Mouse (Mus musculus) midbrain, embryonic 13.5 days (tissue): ENCODE data around the gene Bsg. TPM values are rescaled to one million over a fixed set of nuclear protein-coding genes. Genes with fewer than 3 reads are reported as not detected.
"Not testable (repeated sequence)": the region's sequence is repeated elsewhere in the genome, so short reads cannot be mapped to it uniquely, and the experiment has no call there.

Source experiments
- ATAC-seq: fragments of 200-750 bp; cut with Nextera tagmentation; 2 replicates; pipeline ENCODE4 v1.8.0; 2017; ENCODE audit warnings: mild to moderate bottlenecking, moderate TSS enrichment, moderate library complexity
- H3K27ac ChIP-seq: fragments of 300-500 bp; sonication (generic); 2 replicates; pipeline ENCODE4 v1.5.1; 2015; ENCODE audit warnings: inconsistent platforms, mild to moderate bottlenecking, moderate library complexity
- H3K27me3 ChIP-seq: fragments of 300-500 bp; sonication (generic); 2 replicates; pipeline ENCODE4 v1.6.1; 2015; ENCODE audit warnings: mild to moderate bottlenecking, inconsistent platforms
- H3K36me3 ChIP-seq: fragments of 300-500 bp; sonication (generic); 2 replicates; pipeline ENCODE4 v1.6.1; 2015; ENCODE audit warnings: mild to moderate bottlenecking, inconsistent platforms
- H3K4me1 ChIP-seq: fragments of 300-500 bp; sonication (generic); replicated peaks from 2 replicates; pipeline ENCODE4 v1.6.1; 2015; ENCODE audit warnings: inconsistent platforms
- H3K4me2 ChIP-seq: fragments of 300-500 bp; sonication (generic); replicated peaks from 2 replicates; pipeline ENCODE4 v1.6.1; 2015; ENCODE audit warnings: moderate library complexity, mild to moderate bottlenecking, inconsistent platforms
- H3K4me3 ChIP-seq: fragments of 300-500 bp; sonication (generic); replicated peaks from 2 replicates; pipeline ENCODE4 v1.5.1; 2015; ENCODE audit warnings: mild to moderate bottlenecking, inconsistent platforms
- H3K9ac ChIP-seq: fragments of 300-500 bp; sonication (generic); replicated peaks from 2 replicates; pipeline ENCODE4 v1.6.1; 2015; ENCODE audit warnings: mild to moderate bottlenecking, inconsistent platforms
- H3K9me3 ChIP-seq: fragments of 300-500 bp; sonication (generic); 2 replicates; pipeline ENCODE4 v1.6.1; 2016; ENCODE audit warnings: mild to moderate bottlenecking, inconsistent platforms
- WGBS: fragments of 180-500 bp; shearing (Covaris S2); methylation state at CpG from one replicate; pipeline ENCODE4 v1.1.7; 2015; 5-methylcytosine and 5-hydroxymethylcytosine counted together
- polyA plus RNA-seq: library from polyadenylated mRNA; unstranded; fragments of >200 nt; fragmentation: Nextera tagmentation; extraction: Ambion mirVana; gene quantifications from 2 replicates; pipeline ENCODE4 v1.2.1, GENCODE M21; 2015

The Bsg gene
- polyA plus RNA-seq, 1 experiment from 2014 or later: 608 TPM

DNA sequence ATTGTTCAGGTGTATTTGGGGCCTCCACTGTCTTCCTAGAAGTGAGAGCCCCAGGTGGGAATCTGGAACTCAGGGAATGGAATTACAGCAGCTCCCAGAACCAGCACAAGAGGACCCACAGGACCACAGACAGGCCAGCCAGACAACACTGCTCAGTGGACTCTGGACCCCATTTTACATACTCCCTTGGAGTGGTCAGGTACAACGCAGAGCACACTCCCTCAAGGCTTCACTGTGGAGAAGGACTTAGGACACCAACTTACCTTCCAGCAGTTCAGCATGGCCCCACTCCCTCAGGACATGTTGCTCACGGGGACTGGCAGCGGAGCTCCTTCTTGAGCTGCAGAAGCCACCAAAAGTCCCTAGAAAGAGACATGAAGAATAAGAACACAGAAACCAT lies 41.1 kb downstream of the Bsg start:
- 95% methylated on average over 3 of the region's 3 CpGs for WGBS
- no peak for ATAC-seq

DNA sequence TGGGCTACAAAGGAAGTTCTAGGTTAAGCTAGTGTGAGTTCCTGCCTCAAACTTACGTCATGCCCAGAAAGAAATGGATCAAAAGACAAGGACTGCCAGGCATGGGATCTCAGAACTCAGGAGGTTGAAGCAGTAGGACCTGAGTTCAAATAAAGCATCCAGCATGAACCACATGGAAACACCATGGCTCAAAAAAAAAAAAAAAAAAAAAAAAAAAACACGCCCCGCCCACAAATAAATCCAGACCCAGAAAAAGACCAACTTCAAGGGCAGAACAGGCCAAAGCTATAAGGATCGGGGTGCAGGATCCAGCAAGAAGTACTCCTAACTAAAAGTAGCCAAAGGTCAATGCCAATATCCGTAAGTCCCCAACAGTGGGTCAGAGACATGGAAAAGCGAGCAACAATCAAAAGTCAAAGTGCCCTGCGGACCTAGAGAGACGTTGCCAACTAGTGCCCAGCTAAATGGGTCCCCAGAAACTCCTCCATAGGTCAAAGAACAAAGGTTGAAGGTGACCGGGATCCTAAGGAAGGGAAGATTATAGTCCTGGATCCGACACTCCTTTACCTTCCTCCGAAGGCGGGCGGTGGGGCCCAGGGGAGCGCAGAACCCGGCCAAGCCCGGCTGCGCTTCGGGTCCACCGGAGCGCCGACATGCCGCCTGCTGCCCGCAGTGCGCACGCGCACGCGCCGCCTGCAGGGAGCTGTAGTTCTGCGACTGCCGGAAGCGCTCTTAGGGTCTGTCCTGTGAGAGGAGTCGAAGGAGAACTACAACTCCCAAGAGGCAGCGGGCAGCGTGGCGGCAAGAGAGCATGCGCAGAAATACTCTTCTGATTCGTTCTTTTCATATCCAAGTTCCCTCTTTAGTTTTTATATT lies 41.8 kb downstream of the Bsg start, which contains the start of gene Polrmt:
Gene Polrmt, minus strand, starts transcription at position 684 of the 876 bp plus-strand sequence.
- peak; percentile 97 for ATAC-seq
- Histone ChIP-seq H3K36me3 (peaks cover 33% of the 10 kb centered on the region), H3K9ac (peak within 1 kb of the TSS; percentile 73), H3K27me3 (no peaks in the 10 kb centered on the region), H3K27ac (no peak within 1 kb of the TSS), H3K9me3 (no peaks in the 10 kb centered on the region), H3K4me1 (peaks cover 15% of the 10 kb centered on the region), H3K4me2 (peak within 1 kb of the TSS; percentile 80), H3K4me3 (peak within 1 kb of the TSS; percentile 66)
- WGBS: 4% methylated on average over 38 of the region's 38 CpGs

More for the DNA sequence above, 41.1 kb downstream of the Bsg start:
- Histone ChIP-seq H3K36me3 (peaks cover 41% of the 10 kb centered on the region), H3K27me3 (no peaks in the 10 kb centered on the region), H3K27ac (no peak overlapping the region), H3K4me3 (peak overlapping the region; percentile 66), H3K4me1 (peaks cover 15% of the 10 kb centered on the region), H3K9ac (peak overlapping the region; percentile 73; the same call in 1 of the 2 replicates), H3K4me2 (peak overlapping the region; percentile 80), H3K9me3 (peaks cover 1% of the 10 kb centered on the region; the same call in 1 of the 2 replicates)

DNA sequence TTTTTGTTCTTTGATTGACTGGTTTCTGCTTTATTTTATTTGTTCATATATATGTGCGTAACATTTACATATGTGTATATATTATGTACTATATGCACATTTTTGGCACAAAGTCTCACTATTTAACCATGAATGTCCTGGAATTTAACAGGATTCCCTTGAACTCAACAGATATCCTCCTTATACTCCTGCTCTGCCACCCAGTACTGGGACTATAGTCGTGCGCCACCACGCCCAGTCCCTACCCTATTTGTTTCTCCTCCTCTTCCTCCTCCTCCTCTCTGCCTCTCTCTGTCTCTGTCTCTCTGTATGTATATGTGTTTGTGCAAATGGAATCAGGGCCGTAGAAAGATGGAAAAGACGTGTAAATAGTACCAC lies 42.5 kb downstream of the Bsg start:
- Histone ChIP-seq H3K9ac (peak overlapping the region; percentile 50; the same call in 1 of the 2 replicates), H3K27ac (no peak overlapping the region)
- WGBS: 23% methylated on average over 6 of the region's 6 CpGs

DNA sequence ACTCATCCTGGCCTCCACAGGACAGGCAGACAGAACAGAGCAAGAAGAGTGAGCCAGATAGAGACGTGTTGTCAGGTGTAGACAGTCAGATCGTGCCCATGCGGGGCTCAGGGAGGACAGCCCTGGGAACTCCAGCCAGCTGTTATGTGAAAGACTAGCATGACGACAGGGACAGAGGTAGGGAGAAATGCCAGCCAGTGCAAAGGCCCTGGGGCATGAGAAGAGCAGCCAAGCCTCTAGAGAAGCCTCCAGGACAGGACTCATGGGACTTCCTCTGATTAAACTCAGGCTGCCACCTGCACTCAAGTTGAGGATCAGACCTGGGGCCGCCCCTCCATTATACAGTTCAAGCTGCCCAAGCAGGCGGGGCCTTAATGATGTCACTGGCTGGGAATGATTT lies 44.2 kb downstream of the Bsg start:
- WGBS: 79% methylated on average over 6 of the region's 6 CpGs
- H3K27me3 ChIP-seq: no peaks in the 10 kb centered on the region
- H3K4me1 ChIP-seq: peaks cover 15% of the 10 kb centered on the region
- ATAC-seq: no peak
- H3K4me3 ChIP-seq: no peak overlapping the region
- no peak overlapping the region for H3K27ac ChIP-seq
- H3K36me3 ChIP-seq: peaks cover 11% of the 10 kb centered on the region
- H3K9me3 ChIP-seq: no peaks in the 10 kb centered on the region
- no peak overlapping the region for H3K4me2 ChIP-seq
- no peak overlapping the region for H3K9ac ChIP-seq

More for the DNA sequence above, 42.5 kb downstream of the Bsg start:
- Histone ChIP-seq H3K4me2 (peak overlapping the region; percentile 80), H3K4me3 (peak overlapping the region; percentile 24), H3K4me1 (peaks cover 15% of the 10 kb centered on the region), H3K27me3 (no peaks in the 10 kb centered on the region), H3K36me3 (peaks cover 27% of the 10 kb centered on the region), H3K9me3 (no peaks in the 10 kb centered on the region)
- ATAC-seq: peak; percentile 77

DNA sequence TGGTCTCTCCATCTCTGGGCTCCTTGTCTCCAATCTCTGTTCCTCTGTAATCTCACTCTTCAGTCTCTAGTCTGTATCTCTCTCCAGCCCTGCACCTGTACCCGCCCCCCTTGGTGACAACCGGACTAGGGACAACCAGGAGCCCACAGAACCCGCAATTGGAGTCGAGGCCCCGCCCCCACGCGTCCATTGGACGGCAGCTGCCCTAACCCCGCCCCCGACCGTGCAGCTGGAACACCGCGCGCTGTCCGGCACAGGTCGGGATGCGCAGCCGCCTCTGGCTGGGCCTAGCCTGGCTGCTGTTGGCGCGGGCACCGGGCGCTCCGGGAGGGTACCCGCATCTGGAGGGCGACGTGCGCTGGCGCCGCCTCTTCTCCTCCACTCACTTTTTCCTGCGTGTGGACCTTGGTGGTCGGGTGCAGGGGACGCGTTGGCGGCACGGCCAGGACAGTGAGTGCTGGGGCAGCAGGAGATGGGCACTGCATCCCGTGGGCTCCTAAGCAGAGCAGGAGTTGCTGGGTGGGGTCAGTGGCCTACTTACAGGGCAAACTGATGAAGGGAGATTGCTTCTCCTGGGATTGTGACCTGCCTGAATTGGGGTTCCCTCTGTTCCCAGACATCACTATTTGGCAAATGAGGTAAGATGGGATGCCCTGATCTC lies 50.7 kb downstream of the Bsg start, which contains the start of gene Fgf22:
Gene Fgf22, plus strand, starts transcription at position 221 of the 661 bp plus-strand sequence.
- peak; percentile 90 for ATAC-seq
- H3K9me3 ChIP-seq: no peaks in the 10 kb centered on the region
- H3K9ac ChIP-seq: peak within 1 kb of the TSS; percentile 62
- H3K4me2 ChIP-seq: peak within 1 kb of the TSS; percentile 74
- peaks cover 42% of the 10 kb centered on the region for H3K36me3 ChIP-seq
- peaks cover 13% of the 10 kb centered on the region for H3K4me1 ChIP-seq
- H3K4me3 ChIP-seq: peak within 1 kb of the TSS; percentile 43
- H3K27ac ChIP-seq: no peak within 1 kb of the TSS
- 1% methylated on average over 36 of the region's 36 CpGs for WGBS
- 0 out of 2 replicates have a peak, but pooled peaks cover 3% of the 10 kb centered on the region for H3K27me3 ChIP-seq

DNA sequence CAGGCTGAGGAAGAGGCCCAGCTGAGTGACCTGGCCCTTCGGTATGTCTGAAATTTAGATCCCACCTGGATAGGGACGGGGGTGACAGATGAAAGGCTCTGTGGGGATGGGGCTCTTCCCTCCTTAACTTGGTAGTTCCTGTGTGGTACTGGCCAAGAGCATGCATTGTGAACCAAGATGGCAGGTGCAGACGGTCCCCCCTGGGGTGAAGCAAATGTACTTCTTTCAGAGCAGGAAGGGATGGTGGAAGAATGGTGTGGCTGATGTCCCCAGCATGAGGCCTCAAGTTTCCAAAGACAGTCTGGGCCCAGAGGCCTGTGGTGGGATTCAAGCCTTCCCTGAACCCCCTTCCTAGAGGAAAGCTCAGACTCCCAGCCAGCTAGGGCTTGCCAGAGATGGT lies 51.6 kb downstream of the Bsg start:
- no peak for ATAC-seq
- H3K4me2 ChIP-seq: no peak overlapping the region
- 83% methylated on average over 3 of the region's 3 CpGs for WGBS
- no peaks in the 10 kb centered on the region for H3K9me3 ChIP-seq
- H3K36me3 ChIP-seq: peaks cover 50% of the 10 kb centered on the region
- H3K4me1 ChIP-seq: peaks cover 13% of the 10 kb centered on the region
- no peak overlapping the region for H3K9ac ChIP-seq
- 0 out of 2 replicates have a peak, but pooled peaks cover 3% of the 10 kb centered on the region for H3K27me3 ChIP-seq
- H3K27ac ChIP-seq: no peak overlapping the region
- no peak overlapping the region for H3K4me3 ChIP-seq

DNA sequence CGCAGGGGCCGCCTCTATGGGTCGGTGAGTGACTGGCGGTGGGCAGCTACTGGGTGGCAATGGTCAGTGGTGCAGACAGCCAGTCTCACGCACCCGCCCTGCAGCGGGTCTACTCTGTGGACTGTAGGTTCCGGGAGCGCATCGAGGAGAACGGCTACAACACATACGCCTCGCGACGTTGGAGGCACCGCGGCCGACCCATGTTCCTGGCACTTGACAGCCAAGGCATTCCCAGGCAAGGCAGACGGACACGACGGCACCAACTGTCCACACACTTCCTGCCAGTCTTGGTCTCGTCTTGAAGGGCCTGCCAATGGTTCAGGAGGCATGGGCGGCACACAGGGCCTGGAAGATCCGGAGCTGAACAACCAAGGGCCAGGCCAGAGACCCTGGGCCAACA lies 52.4 kb downstream of the Bsg start:
- no peaks in the 10 kb centered on the region for H3K9me3 ChIP-seq
- no peak overlapping the region for H3K9ac ChIP-seq
- peaks cover 58% of the 10 kb centered on the region for H3K36me3 ChIP-seq
- H3K27ac ChIP-seq: no peak overlapping the region
- ATAC-seq: no peak
- H3K4me2 ChIP-seq: no peak overlapping the region
- 93% methylated on average over 24 of the region's 24 CpGs for WGBS
- H3K27me3 ChIP-seq: 0 out of 2 replicates have a peak, but pooled peaks cover 3% of the 10 kb centered on the region
- no peak overlapping the region for H3K4me3 ChIP-seq
- peaks cover 13% of the 10 kb centered on the region for H3K4me1 ChIP-seq

DNA sequence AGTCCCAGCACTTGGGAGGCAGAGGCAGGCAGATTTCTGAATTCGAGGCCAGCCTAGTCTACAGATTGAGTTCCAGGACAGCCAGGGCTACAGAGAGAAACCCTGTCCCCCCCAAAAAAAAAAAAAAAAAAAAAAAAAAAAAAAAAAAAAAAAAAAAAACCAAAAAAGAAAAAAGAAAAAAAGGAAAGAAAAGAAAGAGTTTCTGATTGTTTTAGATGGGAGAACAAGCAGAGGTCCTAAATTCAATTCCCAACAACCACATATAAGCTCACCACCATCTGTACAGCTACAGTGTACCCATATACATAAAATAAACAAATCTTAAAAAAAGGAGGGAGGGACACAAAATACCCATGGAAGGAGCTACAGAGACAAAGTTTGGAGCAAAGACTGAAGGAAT lies 55.4 kb downstream of the Bsg start:
- WGBS: 89% methylated on average over 1 of the region's 1 CpGs
- H3K4me2 ChIP-seq, H3K27ac ChIP-seq, H3K9me3 ChIP-seq, ATAC-seq, H3K9ac ChIP-seq, H3K4me3 ChIP-seq, H3K27me3 ChIP-seq: not testable (repeated sequence)
- Histone ChIP-seq H3K36me3 (peaks cover 68% of the 10 kb centered on the region), H3K4me1 (peaks cover 25% of the 10 kb centered on the region)

DNA sequence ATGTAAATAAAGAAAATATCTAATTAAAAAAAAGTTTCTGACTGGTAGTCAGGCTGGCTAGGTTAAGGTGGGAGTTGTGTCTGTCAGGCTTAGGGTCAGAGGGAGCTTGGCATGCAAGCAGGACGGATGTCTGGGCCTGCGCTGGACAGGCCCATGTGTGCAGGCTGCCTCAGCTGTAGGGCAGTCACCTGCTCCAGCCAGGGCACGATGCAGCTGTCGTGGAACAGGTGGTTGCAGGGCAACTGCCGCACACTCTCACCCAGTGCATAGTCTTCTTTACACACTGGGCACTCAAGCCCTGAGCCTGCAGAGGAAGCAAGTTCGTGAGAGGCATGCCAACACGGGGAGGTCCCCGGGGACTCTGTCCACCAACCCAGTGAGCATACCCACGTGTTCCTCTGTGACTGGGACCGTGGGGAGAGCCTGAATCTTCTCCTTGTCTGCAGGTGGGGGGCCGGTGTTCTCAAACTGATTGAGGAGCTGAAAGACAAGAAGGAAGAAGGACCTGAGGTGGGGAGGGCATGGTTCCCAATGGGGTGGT lies 56.4 kb downstream of the Bsg start:
- Histone ChIP-seq H3K4me2 (no peak overlapping the region), H3K9me3 (no peaks in the 10 kb centered on the region), H3K36me3 (peaks cover 67% of the 10 kb centered on the region), H3K4me1 (peaks cover 25% of the 10 kb centered on the region), H3K27me3 (0 out of 2 replicates have a peak, but pooled peaks cover under 1% of the 10 kb centered on the region), H3K27ac (no peak overlapping the region), H3K4me3 (no peak overlapping the region), H3K9ac (no peak overlapping the region)
- WGBS: 92% methylated on average over 11 of the region's 11 CpGs
- no peak for ATAC-seq
